Mouse (Mus musculus) thymus, postnatal 10 days (tissue): ENCODE results near the gene Rccd1.
A peak's percentile ranks its signal among the peaks of the same experiment; 100 is the strongest.

Experiments
- DNase-seq, 2 experiments: peaks; one replicate each; pipeline ENCODE4 v3.0.0; 2021; ENCODE audit warnings: low spot score in 2 of 2

Gene Rccd1

DNA sequence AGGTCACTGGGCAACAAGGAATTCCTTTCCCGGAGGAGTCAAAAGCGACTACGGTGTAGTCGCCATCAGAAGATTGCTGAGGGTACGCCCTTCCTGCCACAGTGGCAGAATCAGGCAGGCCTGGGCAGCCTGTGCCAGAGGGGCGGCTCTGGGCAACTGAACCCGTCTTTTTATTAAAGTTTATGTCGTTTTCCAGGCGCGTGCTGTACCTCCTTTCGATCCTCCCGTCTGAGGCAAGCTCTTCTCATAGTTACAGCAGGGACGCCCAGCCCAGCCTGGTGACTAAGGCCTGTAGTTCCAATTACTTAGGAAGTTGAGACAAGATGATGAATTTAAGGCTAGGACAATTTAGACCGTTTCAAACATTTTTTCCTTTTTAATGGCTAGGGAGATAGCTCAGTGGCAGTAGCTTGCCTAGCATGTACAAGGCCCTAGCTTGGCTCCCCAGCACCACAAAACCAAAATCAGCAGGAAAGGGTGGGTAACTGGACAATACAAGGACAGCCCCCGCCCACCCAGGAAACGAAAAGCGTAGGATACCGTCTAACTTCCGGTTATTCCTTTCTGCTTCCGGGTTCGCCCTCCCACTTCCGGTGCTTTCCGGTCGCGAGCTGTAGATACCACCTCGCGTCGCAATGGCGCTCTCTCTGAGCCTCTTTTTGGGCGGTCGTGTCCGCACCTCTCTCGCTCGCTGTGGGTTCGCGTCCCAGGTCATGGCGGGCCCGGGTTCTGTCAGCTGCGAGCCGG lies 63.5 kb downstream of the Rccd1 start, which contains the start of gene Ngrn:
TSS of gene Ngrn (plus strand) at position 591 of the 747 bp plus-strand sequence.
- peak; percentile 72 to 81 for DNase-seq

DNA sequence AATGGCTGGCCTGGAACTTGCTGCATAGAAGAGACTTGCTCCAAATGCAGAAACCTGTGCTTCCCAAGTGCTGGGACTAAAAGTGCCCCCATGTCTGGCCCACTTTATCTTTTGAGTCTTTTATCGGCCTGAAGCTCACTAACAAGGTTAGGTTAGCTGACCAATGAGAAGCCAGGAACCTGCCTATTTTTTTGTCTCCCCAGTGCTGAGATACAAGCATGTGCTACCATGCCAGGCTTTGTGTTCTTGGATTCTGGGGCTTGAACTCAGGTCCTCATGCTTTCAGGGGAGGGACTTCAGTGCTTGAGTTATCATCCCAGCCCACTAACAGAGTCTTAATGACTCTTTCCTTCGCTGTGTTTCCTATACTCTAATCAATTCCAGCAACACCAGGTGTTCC lies 66.5 kb downstream of the Rccd1 start:
- no peak for DNase-seq

DNA sequence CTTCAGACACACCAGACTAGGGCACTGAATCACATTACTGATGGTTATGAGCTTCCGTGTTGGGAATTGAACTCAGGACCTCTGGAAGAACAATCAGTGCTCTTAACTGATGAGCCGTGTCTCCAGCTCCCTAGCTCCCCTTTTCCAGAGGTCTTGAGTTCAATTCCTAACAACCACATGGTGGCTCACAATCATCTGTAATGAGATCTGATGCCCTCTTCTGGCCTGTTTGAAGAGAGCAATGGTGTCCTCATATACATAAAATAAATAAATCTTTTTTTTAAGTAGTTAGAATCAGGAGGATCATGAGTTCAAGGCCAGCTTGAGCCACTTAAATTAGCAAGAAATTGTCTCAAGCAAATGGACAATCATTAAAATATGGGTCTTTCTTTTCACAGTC lies 68.3 kb downstream of the Rccd1 start:
- DNase-seq = no peak

DNA sequence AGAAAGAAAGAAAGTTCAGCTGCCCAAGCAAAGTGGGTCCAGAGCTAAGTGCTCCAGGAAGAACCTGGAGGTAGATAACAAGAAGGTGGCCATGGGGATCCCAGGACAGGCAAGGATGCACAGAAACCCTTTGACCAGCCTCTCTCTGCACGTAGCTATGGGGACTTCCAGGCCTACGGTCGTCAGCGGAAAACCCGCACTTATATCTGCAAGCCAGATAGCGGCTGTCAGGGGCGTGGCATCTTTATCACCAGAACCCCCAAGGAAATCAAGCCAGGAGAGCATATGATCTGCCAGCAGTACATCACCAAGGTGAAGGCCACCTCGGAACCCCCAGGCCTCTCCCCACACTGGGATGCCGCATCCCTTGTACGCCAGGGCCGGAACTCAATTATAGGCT lies 71.4 kb downstream of the Rccd1 start:
- no peak for DNase-seq

DNA sequence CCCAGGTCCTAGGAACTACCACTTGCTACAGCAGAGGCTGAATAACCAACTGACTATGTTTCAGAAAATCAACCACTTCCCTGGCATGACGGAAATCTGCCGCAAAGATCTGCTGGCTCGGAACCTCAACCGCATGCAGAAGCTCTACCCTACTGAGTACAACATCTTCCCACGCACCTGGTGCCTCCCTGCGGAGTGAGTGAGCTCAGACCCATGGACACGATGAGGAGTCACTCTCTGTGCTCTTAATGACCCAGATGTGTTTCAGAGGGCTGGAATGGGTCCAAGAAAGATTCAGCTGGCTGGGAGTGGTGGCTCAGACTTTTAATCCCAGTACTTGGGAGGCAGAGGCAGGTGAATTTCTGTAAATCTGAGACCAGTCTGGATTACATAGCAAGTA lies 71.8 kb downstream of the Rccd1 start:
- DNase-seq = no peak

DNA sequence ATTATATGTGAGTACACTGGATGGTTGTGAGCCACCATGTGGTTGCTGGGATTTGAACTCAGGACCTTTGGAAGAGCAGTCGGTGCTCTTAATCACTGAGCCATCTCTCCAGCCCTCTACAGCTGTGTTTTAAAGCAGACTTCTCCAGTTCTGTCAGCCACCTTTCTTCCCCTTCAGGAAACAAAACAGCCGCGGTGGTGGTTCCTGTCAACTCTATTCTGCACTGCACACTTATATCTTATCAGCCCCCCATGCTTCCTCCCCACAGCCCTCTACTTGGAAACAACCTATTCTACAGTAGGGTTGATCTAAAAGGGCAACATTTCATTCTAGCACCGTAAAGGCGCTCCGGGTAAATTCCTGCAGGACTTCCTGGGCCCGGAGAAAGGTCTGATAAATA lies 77.4 kb downstream of the Rccd1 start:
- DNase-seq = peak in 1 of 2 experiments; percentile 29

DNA sequence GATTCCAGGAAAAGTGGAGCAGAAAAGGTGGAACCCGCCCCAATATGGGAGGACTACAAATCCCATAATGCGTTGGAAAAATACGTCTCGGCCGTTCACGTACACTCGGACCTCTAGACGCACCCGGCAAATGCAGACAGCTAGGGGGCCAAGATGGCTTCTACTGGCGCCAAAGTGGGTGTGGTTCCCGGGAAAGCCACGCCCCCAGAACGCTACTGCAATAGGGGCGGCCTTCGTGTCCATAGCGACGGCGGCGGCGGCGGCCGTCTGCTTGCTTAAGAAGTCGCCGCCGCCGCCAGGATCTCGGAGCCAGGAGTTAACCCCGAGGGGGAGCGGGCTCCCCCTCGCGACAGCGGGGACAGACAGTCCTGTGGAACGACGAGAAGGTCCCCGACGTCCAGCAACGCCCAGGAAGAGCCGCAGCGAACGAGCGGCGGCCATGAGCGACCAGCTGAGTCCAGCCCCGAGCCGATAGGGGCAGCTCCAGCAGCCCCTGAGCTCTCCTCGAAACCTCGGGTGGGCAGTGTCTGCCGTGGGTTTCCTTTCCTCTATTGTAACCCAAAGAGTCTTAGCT lies 78.0 kb downstream of the Rccd1 start, which contains the start of gene Ttll13:
TSS of gene Ttll13 (plus strand) at position 229 of the 574 bp plus-strand sequence.
- peak; percentile 96 for DNase-seq

DNA sequence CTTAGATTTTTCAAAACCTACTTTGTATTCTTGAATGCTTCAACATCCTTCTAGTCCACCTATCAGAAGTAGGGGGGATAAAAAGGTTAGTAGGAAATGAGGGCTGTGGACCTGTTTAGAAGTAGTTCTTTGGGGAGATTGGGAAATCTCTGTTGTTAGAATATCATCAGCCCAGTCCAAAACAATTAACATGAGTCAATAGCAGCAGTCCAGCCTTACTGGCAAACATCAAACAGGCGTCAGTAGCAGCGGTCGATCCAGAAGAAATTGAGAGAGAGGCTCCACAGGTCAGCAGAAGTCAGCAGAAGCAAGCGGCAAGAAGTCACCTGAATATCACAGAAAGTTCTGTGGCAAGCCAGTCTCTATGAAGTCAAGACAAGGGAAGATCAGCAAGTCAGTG lies 79.4 kb downstream of the Rccd1 start:
- no peak for DNase-seq
